Mouse (Mus musculus) adrenal gland, adult (tissue): ENCODE results near the gene S100a13.

ENCODE experiments used
- DNase-seq, 2 experiments: peaks; one replicate each; pipeline ENCODE4 v3.0.0; 2022 to 2023; ENCODE audit warnings: low spot score in 1 of 2; ENCODE audit not compliant: inconsistent age in 2 of 2

The S100a13 gene

GRCm38 (mm10) chr3:90506362-90506761, 7.9 kb upstream of the S100a13 start:
- DNase-seq, result no peak

GRCm38 (mm10) chr3:90508287-90508949, 5.8 kb upstream of the S100a13 start:
- DNase-seq, result peak in 1 of 2 experiments; percentile 46

DNA sequence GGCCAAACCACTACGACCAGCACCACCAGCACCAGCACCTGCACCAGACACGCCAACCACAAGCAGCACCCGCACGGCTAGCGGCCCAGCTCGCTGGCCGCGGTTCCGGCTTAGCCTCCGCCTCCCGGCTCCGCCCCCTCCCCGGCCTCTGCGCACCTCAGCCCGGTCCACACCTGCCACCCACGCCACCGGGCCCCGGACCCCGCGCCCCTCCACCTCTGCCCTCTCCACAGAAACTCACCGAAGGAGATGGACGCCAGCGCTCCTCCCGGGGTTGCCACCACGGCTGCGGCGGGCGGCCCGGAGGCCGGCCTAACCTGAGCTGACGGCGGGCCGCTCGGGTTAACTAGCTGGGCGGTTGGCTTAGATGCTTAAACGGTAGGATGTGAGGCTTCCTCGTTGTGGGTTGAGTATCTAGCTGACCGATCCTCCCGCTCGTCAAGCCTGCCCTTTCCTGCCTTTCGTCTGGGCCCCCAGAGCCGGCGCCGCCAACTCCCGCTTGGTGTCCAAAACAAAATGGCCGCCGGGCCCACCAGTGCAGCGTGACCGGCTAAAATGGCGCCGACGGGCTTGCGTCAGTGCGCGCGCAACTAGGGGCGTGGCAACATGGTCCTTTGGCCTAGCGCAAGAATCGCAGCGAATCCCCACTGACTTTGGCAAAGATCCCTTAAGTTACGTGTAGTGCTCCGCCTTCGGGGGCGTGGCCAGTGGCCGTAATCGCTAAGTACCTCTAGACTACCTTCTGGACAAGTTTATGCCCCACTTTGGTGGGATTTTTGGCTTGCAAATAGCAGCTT, 5.1 kb upstream of the S100a13 start, which contains the start of gene Chtop:
Gene Chtop, minus strand, starts transcription at position 549 of the 797 bp plus-strand sequence.
- DNase-seq, result peak; percentile 99 to 100

DNA sequence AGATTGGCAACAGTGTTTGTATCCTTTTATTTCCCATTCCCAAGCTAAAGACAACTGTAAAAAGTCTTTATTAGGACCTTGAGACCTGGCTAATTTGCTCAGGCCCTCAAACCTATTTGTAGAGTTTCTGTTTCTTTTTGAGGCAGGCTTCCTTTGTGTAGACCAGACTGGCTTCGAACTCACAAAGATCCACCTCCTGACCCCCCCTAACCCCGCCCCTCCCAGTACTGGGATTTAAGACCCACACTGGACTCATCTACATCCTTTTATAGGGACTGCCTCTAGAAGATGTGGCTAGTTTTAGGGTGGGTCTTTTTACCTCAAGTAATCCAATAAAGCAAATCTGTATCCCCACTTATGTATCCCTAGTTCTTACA, 4.5 kb upstream of the S100a13 start:
- DNase-seq, result no peak

- no peak for DNase-seq
Measured at GRCm38 (mm10) chr3:90512276-90512675, 2.0 kb upstream of the S100a13 start.

DNA sequence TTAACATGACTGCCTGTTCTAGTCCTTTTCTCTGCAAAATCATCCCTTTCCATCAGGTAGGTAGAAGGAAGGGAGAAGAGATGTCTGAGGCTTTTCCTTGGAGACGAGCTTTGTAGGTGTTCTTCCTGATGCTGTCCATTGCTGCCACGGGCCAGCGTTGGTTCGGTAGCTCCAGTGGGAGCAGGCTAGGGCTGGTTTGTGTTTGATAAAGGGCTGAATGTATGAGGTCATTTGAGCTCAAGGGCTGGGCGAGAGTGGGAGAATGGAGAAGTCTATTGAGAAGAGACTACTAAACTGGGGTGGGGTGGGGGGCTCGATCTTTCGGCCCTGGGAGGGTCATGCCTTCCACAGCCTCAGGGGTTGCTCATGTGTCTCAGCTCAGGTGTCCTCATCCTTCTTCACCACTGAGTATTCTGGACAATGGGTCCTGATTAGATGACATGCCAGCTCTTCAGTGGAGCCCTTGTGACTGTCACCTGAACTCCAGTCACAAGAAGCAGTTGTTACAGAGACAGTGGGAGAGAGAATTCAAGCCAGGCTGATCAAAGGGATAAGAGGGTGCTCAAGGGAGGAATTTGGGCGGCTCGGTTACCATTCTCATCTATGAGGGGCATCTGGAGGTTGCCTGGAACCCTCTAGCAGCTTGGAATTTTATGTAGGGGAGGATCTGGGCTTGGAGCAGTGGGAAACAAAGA, 1.1 kb upstream of the S100a13 start:
- no peak for DNase-seq

DNA sequence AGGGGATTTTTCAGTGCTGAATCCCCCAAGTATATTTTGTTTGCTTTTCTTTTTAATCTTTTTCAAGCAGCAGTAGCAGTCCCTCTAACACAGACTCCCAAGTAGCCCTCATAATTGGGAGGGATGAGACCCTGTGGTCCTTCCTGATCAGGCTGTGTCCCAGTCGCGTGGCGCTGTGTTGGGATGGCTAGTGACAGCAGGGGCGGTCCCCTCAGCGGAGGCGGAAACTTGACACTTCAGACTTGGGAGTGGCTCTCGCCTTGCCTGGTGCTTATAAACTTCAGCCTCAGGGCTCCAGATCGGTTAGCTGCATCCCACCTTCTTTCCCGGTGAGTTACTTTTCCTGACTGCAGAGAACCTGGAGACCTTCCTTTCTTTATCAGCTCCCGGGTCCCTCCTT, 456 bp downstream of the S100a13 start:
- peak; percentile 80 to 90 for DNase-seq

DNA sequence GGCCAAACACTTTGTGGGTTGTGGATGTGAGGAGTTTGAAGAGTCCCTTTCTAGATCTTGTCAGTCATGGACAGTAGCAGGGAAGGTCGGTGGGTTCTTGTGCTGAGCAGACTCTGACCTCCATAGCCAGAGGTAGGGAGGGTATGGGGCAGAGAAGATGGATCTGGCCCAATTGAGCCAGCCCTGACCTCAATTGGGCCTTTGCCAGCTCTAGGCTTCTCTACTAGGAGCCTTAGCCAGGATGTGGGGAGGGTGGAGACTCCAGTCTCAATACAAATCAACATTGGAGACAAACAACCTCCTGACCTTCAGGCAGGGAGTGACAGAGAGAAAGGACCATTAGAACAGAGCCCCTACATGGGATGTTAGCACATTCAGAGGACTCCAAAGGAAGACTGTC, 1.0 kb downstream of the S100a13 start:
- peak in 1 of 2 experiments; percentile 42 for DNase-seq

DNA sequence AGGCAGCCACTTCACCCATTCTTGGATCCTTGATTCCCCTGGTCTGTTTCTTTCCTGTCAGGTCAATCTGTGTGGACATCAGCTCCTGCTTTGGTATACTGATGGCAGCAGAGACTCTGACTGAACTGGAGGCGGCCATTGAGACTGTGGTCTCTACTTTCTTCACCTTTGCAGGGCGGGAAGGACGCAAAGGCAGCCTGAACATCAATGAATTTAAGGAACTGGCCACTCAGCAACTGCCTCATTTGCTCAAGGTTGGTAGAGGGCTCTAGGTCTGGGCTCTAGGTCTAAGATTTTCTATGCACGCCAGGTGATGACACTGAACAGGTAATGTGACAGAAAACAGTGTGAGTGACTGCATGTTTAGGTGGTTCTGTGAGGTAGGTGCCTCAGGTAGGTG, 1.6 kb downstream of the S100a13 start:
- DNase-seq, result no peak

DNA sequence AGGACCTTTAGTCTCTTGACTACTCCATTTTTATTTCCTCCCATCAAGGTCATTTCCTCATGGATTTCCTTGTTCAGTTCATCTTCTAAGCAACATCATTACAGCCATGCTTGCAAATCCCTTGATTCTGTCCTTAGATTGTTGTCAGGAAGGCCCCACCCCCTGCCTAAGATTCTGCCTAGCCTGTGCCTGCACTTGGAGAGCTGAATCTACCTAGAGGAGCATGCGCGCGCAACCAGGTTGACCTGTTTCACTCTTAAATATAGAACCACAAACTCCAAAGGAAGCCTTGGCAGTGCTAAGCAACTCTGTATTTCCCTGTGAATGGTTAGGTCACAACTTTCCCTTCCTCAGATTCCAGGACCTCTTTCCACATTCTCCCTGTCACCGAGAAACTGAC, 3.5 kb downstream of the S100a13 start:
- DNase-seq, result no peak

DNA sequence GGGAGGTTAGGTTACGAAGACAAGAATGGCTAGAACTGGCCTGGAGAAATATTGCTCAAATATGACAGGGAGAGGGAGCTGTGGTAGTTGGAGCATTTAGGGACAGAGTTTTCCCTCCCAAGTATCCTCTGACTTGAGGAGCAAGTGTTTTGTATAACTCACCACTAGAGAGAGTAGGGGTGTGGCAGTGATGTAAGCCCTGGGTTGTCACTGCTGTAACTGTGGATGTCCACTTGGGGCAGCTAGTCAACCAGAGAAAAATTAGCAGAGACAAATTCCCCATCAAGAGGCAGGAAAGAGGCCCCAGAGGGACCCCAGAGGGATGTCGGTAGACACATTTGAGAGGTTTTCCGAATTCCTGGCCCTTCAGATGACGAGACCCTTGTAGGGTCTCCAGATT, 11.2 kb downstream of the S100a13 start:
- peak; percentile 49 to 83 for DNase-seq

DNA sequence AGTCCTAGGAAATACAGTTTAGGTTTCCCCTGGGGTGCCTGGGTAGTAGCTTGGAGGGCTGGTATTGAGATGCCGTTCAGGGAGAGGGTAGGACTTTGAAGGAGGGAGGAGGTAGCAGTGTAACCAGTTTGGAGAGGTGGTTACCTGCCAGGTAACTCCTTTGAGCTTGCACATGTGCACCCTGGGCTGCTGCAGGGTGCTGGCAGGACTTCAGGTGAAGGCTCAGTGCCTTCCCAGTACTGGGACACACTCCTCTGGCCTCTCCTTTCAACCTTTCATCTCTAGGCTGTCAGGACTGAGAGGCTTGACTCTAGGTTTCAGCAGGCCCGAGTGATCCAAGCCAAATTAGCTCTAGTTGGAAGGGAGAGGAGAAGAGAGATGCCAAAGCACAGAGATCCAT, 11.8 kb downstream of the S100a13 start:
- no peak for DNase-seq

GRCm38 (mm10) chr3:90526580-90526979, 12.3 kb downstream of the S100a13 start, which contains the start of gene S100a14:
TSS of gene S100a14 (plus strand) at chr3:90526856.
- DNase-seq, result no peak

DNA sequence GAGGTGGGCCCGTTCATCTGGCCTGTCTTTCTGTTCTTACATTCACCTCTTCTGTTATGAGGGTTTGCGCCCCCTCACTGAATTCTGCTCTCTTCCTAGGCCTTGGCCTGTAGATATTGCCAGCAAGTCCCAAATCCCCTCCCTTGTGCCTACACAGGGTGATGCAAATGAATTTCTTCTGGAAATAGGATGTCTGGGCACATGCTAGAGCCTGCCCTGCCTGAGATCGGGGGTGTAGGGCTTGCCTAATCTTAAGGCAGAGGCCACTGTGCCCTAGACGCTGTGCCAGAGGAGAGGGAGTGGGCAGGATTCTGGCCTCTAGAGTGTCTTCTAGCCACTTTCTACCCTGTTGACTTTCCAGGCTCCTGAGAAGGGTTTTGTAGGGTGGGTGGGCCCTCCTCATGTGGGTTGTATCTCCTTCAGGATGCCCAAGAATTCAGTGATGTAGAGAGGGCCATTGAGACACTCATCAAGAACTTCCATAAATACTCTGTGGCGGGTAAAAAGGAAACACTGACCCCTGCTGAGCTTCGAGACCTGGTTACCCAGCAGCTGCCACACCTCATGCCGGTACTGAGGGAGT, 13.1 kb downstream of the S100a13 start:
- no peak for DNase-seq

GRCm38 (mm10) chr3:90531713-90532112, 17.5 kb downstream of the S100a13 start:
- DNase-seq, result no peak

DNA sequence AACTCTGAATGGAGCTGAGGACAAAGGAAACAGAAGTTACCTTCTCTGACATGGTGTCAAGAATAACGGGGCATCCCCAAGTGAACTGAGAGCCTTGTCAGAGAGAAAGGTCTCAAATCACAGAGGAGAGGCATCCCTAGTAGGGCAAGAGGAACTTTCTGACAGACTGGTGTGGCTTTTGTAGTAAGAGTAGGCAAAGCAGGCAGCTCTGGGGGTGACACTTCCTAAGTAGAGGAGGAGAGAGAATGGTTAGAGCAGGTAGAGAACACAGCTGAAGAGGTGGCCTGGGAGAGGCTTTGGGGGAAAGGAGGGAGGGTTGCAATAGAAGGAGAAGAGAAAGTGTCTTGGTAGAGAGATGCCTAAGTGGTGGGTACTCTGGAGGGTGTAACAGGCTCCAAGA, 21.2 kb downstream of the S100a13 start:
- no peak for DNase-seq

- peak; percentile 76 to 90 for DNase-seq
Measured at GRCm38 (mm10) chr3:90537141-90537904, 23.1 kb downstream of the S100a13 start, which contains the start of gene S100a16. TSS of gene S100a16 (plus strand) at chr3:90537254.

DNA sequence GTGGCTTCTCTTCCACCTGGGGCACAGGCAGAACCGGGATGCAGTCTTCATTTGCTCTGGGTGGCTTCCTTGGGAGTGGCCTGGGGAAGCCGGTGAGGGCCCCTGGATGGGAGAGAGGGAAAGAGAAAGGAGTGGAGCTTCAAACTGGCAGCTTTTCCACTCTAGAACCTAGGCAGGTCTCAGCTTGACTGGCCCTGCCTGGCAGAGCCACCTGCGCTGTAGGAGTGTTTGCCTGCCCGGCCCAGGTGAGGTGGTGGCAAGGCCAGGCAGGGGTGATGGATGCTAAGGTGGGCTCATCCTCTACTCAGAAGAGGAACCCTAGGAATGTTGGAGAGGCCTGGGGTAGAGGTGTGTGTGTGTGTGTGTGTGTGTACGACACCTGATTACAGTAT, 23.7 kb downstream of the S100a13 start:
- DNase-seq, result no peak

DNA sequence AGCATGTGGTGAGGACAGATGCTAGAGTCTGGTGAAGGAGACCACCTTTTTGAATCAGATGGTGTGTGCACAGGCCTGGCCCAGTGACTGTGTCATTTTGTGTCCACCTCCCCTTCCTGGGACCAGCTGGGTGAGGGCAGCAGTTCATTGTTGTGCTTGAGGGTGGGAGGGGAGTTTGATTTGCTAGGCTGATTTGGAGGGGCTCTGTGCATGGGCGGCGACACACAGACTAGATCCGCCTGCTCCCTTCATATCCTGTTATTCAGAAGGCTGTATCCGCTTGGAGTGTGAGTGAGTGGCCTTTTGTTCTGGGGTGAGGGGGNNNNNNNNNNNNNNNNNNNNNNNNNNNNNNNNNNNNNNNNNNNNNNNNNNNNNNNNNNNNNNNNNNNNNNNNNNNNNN, 26.7 kb downstream of the S100a13 start:
- DNase-seq, result peak; percentile 49 to 59

DNA sequence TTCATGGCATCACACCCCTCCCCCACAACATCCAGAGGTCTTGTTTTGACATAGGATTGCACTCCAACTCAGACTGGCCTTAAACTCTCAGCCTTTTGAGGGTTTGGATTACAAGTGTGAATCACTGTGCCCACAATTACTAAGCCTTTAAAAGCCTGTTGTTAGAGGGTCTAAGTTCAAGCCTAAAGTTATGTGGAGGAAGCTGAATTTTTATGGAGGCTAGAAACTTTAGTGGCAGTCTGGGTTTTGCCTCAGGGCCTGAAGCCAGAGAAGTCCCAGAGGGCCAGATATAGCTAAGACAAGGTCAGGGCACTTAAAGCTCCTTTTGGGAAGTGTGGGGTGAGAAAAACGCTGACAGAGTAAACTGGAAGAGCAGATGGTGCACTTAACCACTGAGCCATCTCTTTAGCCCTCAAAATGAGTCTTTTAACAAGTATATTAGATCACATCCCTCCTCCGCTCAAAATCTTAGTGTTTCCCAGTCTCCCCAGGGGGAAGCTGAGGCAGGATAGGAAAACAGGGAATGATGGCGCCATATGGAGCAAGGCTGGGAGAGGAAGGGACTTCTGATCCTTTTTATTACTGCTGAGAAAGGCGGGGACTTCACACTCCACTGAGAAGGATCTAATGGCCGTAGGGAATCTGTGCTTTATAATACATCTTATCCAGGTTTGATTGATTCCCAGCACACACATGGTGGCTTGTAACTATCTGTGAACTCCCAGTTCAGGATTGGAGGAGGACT, 35.6 kb downstream of the S100a13 start:
- no peak for DNase-seq
